Mouse (Mus musculus) erythroblast, adult 5-6 weeks (primary cell): ENCODE measurements around the gene Tsga10ip. TPM values are rescaled to one million over a fixed set of nuclear protein-coding genes. Genes with fewer than 3 reads are reported as not detected.
"Not testable (repeated sequence)": the region's sequence is repeated elsewhere in the genome, so short reads cannot be mapped to it uniquely, and the experiment has no call there.

Experiments
- ATAC-seq: replicated peaks from 2 replicates; pipeline ENCODE4 v1.8.0; 2016; ENCODE audit warnings: moderate number of reproducible peaks, mild to moderate bottlenecking, moderate TSS enrichment, inconsistent platforms; ENCODE audit not compliant: poor library complexity, low FRiP score, severe bottlenecking
- total RNA-seq, 2 experiments: library from RNA; stranded (forward) in 1 of 2; stranded (reverse) in 1 of 2; fragments of 150-400 nt in 1 of 2; fragments of 200-764, 138-1000 nt in 1 of 2; gene quantifications; 2 replicates each; pipeline versions ENCODE4 v1.2.3 to v1.2.4; 2015 to 2017; ENCODE audit warnings: low replicate concordance in 2 of 2

Tsga10ip gene
- total RNA-seq, 2 experiments from 2014 or later: not detected

- no peak for ATAC-seq
Observed at GRCm38 (mm10) chr19:5356080-5356479, 46.2 kb downstream of the Tsga10ip start.

- no peak for ATAC-seq
Observed at GRCm38 (mm10) chr19:5353609-5354008, 48.7 kb downstream of the Tsga10ip start.

- not testable (repeated sequence) for ATAC-seq
Observed at GRCm38 (mm10) chr19:5349502-5349873, 52.8 kb downstream of the Tsga10ip start, which contains the start of gene Cst6. Cst6 (minus strand) TSS chr19:5349574.

- ATAC-seq: 0 out of 2 replicates have a peak, but pooled peaks have one; percentile 37
Observed at GRCm38 (mm10) chr19:5348526-5349501, 53.5 kb downstream of the Tsga10ip start.

GRCm38 (mm10) chr19:5348064-5348463, 54.3 kb downstream of the Tsga10ip start:
- no peak for ATAC-seq

- no peak for ATAC-seq
Observed at GRCm38 (mm10) chr19:5345297-5346131, 56.8 kb downstream of the Tsga10ip start.

- ATAC-seq: no peak
Observed at GRCm38 (mm10) chr19:5341360-5341759, 61.0 kb downstream of the Tsga10ip start.

Other genes with a start within 250 kb of the Tsga10ip start
- gene Pacs1, start 129.4 kb downstream of the Tsga10ip start, total RNA-seq (2015; ENCODE audit: low replicate concordance): 7.7 and 8.1 TPM in 2 replicates
- 5.3 and 7.0 TPM in 2 replicates for gene Pacs1, start 129.4 kb downstream of the Tsga10ip start, total RNA-seq (2017; ENCODE audit: low replicate concordance)
- 38.5 and 55.0 TPM in 2 replicates for gene Sf3b2, start 107.1 kb downstream of the Tsga10ip start, total RNA-seq (2015; ENCODE audit: low replicate concordance)
- gene Sf3b2, start 107.1 kb downstream of the Tsga10ip start, total RNA-seq (2017; ENCODE audit: low replicate concordance): 59.6 and 76.3 TPM in 2 replicates
- not detected in 2 replicates for gene Gal3st3, start 104.2 kb downstream of the Tsga10ip start, total RNA-seq (2015; ENCODE audit: low replicate concordance)
- gene Gal3st3, start 104.2 kb downstream of the Tsga10ip start, total RNA-seq (2017; ENCODE audit: low replicate concordance): not detected in 2 replicates
- not detected in 2 replicates for gene Catsper1, start 66.8 kb downstream of the Tsga10ip start, total RNA-seq (2015; ENCODE audit: low replicate concordance)
- gene Catsper1, start 66.8 kb downstream of the Tsga10ip start, total RNA-seq (2017; ENCODE audit: low replicate concordance): not detected in 2 replicates
- gene Cst6, start 53.0 kb downstream of the Tsga10ip start, total RNA-seq (2015; ENCODE audit: low replicate concordance): not detected in 2 replicates
- not detected in 2 replicates for gene Cst6, start 53.0 kb downstream of the Tsga10ip start, total RNA-seq (2017; ENCODE audit: low replicate concordance)
- gene Eif1ad, start 35.8 kb downstream of the Tsga10ip start, total RNA-seq (2015; ENCODE audit: low replicate concordance): 7.3 and 12.3 TPM in 2 replicates
- 14.7 and 18.7 TPM in 2 replicates for gene Eif1ad, start 35.8 kb downstream of the Tsga10ip start, total RNA-seq (2017; ENCODE audit: low replicate concordance)
- gene Banf1, start 35.4 kb downstream of the Tsga10ip start, total RNA-seq (2015; ENCODE audit: low replicate concordance): 77.5 and 144 TPM in 2 replicates
- gene Banf1, start 35.4 kb downstream of the Tsga10ip start, total RNA-seq (2017; ENCODE audit: low replicate concordance): 5.9 and 14.1 TPM in 2 replicates
- gene Sart1, start 13.8 kb downstream of the Tsga10ip start, total RNA-seq (2015; ENCODE audit: low replicate concordance): 28.4 and 63.2 TPM in 2 replicates
- gene Sart1, start 13.8 kb downstream of the Tsga10ip start, total RNA-seq (2017; ENCODE audit: low replicate concordance): 28.5 and 48.2 TPM in 2 replicates
- 15.0 and 32.4 TPM in 2 replicates for gene Drap1, start 22.5 kb upstream of the Tsga10ip start, total RNA-seq (2015; ENCODE audit: low replicate concordance)
- gene Drap1, start 22.5 kb upstream of the Tsga10ip start, total RNA-seq (2017; ENCODE audit: low replicate concordance): 15.8 and 18.0 TPM in 2 replicates
- gene AI837181, start 22.6 kb upstream of the Tsga10ip start, total RNA-seq (2015; ENCODE audit: low replicate concordance): 14.8 and 16.1 TPM in 2 replicates
- 5.3 and 7.7 TPM in 2 replicates for gene AI837181, start 22.6 kb upstream of the Tsga10ip start, total RNA-seq (2017; ENCODE audit: low replicate concordance)
- gene Fosl1, start 45.0 kb upstream of the Tsga10ip start, total RNA-seq (2015; ENCODE audit: low replicate concordance): 0.42 TPM in 1 of 2 replicates, not detected in the other
- gene Fosl1, start 45.0 kb upstream of the Tsga10ip start, total RNA-seq (2017; ENCODE audit: low replicate concordance): not detected in 2 replicates
- 0.38 TPM in 1 of 2 replicates, not detected in the other for gene Ccdc85b, start 55.4 kb upstream of the Tsga10ip start, total RNA-seq (2015; ENCODE audit: low replicate concordance)
- 0.14 and 0.17 TPM in 2 replicates for gene Ccdc85b, start 55.4 kb upstream of the Tsga10ip start, total RNA-seq (2017; ENCODE audit: low replicate concordance)
- gene Fibp, start 58.1 kb upstream of the Tsga10ip start, total RNA-seq (2015; ENCODE audit: low replicate concordance): 13.2 and 15.2 TPM in 2 replicates
- 17.6 and 19.0 TPM in 2 replicates for gene Fibp, start 58.1 kb upstream of the Tsga10ip start, total RNA-seq (2017; ENCODE audit: low replicate concordance)
- gene Ctsw, start 66.0 kb upstream of the Tsga10ip start, total RNA-seq (2015; ENCODE audit: low replicate concordance): not detected in 2 replicates
- not detected in 2 replicates for gene Ctsw, start 66.0 kb upstream of the Tsga10ip start, total RNA-seq (2017; ENCODE audit: low replicate concordance)
- gene Efemp2, start 71.4 kb upstream of the Tsga10ip start, total RNA-seq (2015; ENCODE audit: low replicate concordance): not detected in 2 replicates
- 3.4 TPM in 1 of 2 replicates, not detected in the other for gene Efemp2, start 71.4 kb upstream of the Tsga10ip start, total RNA-seq (2017; ENCODE audit: low replicate concordance)
- gene Mus81, start 85.9 kb upstream of the Tsga10ip start, total RNA-seq (2015; ENCODE audit: low replicate concordance): 12.5 and 18.6 TPM in 2 replicates
- gene Mus81, start 85.9 kb upstream of the Tsga10ip start, total RNA-seq (2017; ENCODE audit: low replicate concordance): 1.8 and 8.3 TPM in 2 replicates
- 516 and 540 TPM in 2 replicates for gene Cfl1, start 87.9 kb upstream of the Tsga10ip start, total RNA-seq (2015; ENCODE audit: low replicate concordance)
- 293 and 380 TPM in 2 replicates for gene Cfl1, start 87.9 kb upstream of the Tsga10ip start, total RNA-seq (2017; ENCODE audit: low replicate concordance)
- gene 1700020D05Rik, start 101.3 kb upstream of the Tsga10ip start, total RNA-seq (2015; ENCODE audit: low replicate concordance): not detected in 2 replicates
- 1.1 and 1.3 TPM in 2 replicates for gene 1700020D05Rik, start 101.3 kb upstream of the Tsga10ip start, total RNA-seq (2017; ENCODE audit: low replicate concordance)
- gene Snx32, start 108.0 kb upstream of the Tsga10ip start, total RNA-seq (2015; ENCODE audit: low replicate concordance): 1.9 and 2.9 TPM in 2 replicates
- gene Snx32, start 108.0 kb upstream of the Tsga10ip start, total RNA-seq (2017; ENCODE audit: low replicate concordance): 11.7 and 13.4 TPM in 2 replicates
- gene Ovol1, start 158.1 kb upstream of the Tsga10ip start, total RNA-seq (2015; ENCODE audit: low replicate concordance): not detected in 2 replicates
- not detected in 2 replicates for gene Ovol1, start 158.1 kb upstream of the Tsga10ip start, total RNA-seq (2017; ENCODE audit: low replicate concordance)
- 2.9 and 5.2 TPM in 2 replicates for gene Ap5b1, start 165.5 kb upstream of the Tsga10ip start, total RNA-seq (2015; ENCODE audit: low replicate concordance)
- 1.8 and 4.7 TPM in 2 replicates for gene Ap5b1, start 165.5 kb upstream of the Tsga10ip start, total RNA-seq (2017; ENCODE audit: low replicate concordance)
- gene Rnaseh2c, start 199.3 kb upstream of the Tsga10ip start, total RNA-seq (2015; ENCODE audit: low replicate concordance): 14.4 and 52.2 TPM in 2 replicates
- gene Rnaseh2c, start 199.3 kb upstream of the Tsga10ip start, total RNA-seq (2017; ENCODE audit: low replicate concordance): 19.3 and 79.3 TPM in 2 replicates
- gene Kat5, start 207.7 kb upstream of the Tsga10ip start, total RNA-seq (2015; ENCODE audit: low replicate concordance): 8.2 and 11.3 TPM in 2 replicates
- 22.0 and 28.9 TPM in 2 replicates for gene Kat5, start 207.7 kb upstream of the Tsga10ip start, total RNA-seq (2017; ENCODE audit: low replicate concordance)
- 13.1 and 25.1 TPM in 2 replicates for gene Rela, start 235.0 kb upstream of the Tsga10ip start, total RNA-seq (2015; ENCODE audit: low replicate concordance)
- 15.5 and 22.0 TPM in 2 replicates for gene Rela, start 235.0 kb upstream of the Tsga10ip start, total RNA-seq (2017; ENCODE audit: low replicate concordance)